Mouse (Mus musculus) neural tube, embryonic 13.5 days (tissue): Measurements from ENCODE around the gene Tenm4. TPM values are rescaled to one million over a fixed set of nuclear protein-coding genes. Genes with fewer than 3 reads are reported as not detected.

Source experiments
- ATAC-seq: fragments of 200-750 bp; cut with Nextera tagmentation; 2 replicates; pipeline ENCODE4 v1.8.0; 2017; ENCODE audit warnings: low read depth, mild to moderate bottlenecking, moderate TSS enrichment, moderate library complexity
- H3K27ac ChIP-seq: fragments of 300-500 bp; sonication (generic); replicated peaks from 2 replicates; pipeline ENCODE4 v1.5.1; 2015; ENCODE audit warnings: moderate library complexity, mild to moderate bottlenecking, inconsistent platforms
- H3K27me3 ChIP-seq: fragments of 300-500 bp; sonication (generic); 2 replicates; pipeline ENCODE4 v1.6.1; 2015; ENCODE audit warnings: mild to moderate bottlenecking, inconsistent platforms
- H3K36me3 ChIP-seq: fragments of 300-500 bp; sonication (generic); 2 replicates; pipeline ENCODE4 v1.6.1; 2015; ENCODE audit warnings: mild to moderate bottlenecking, inconsistent platforms
- H3K4me1 ChIP-seq: fragments of 300-500 bp; sonication (generic); replicated peaks from 2 replicates; pipeline ENCODE4 v1.6.1; 2015; ENCODE audit warnings: inconsistent platforms
- H3K4me2 ChIP-seq: fragments of 300-500 bp; sonication (generic); 2 replicates; pipeline ENCODE4 v1.6.1; 2015; ENCODE audit warnings: inconsistent platforms, mild to moderate bottlenecking, moderate library complexity
- H3K4me3 ChIP-seq: fragments of 300-500 bp; sonication (generic); 2 replicates; pipeline ENCODE4 v1.5.1; 2015; ENCODE audit warnings: mild to moderate bottlenecking, inconsistent platforms
- H3K9ac ChIP-seq: fragments of 300-500 bp; sonication (generic); 2 replicates; pipeline ENCODE4 v1.6.1; 2015; ENCODE audit warnings: moderate library complexity, mild to moderate bottlenecking, inconsistent platforms
- H3K9me3 ChIP-seq: fragments of 300-500 bp; sonication (generic); 2 replicates; pipeline ENCODE4 v1.6.1; 2016; ENCODE audit warnings: inconsistent platforms
- WGBS: fragments of 180-500 bp; shearing (Covaris S2); methylation state at CpG from one replicate; pipeline ENCODE4 v1.1.7; 2015; 5-methylcytosine and 5-hydroxymethylcytosine counted together
- polyA plus RNA-seq: library from polyadenylated mRNA; unstranded; fragments of >200 nt; fragmentation: Nextera tagmentation; extraction: Ambion mirVana; gene quantifications from 2 replicates; pipeline ENCODE4 v1.2.1, GENCODE M21; 2015

Tenm4 gene
- polyA plus RNA-seq, 1 experiment from 2014 or later, result 36.8 TPM

- H3K4me2 ChIP-seq, result no peak overlapping the region
- no peak overlapping the region for H3K27ac ChIP-seq
- WGBS, result 82% methylated on average over 3 of the region's 3 CpGs
- no peak overlapping the region for H3K4me3 ChIP-seq
- peaks cover 25% of the 10 kb centered on the region for H3K27me3 ChIP-seq
- no peaks in the 10 kb centered on the region for H3K36me3 ChIP-seq
- peaks cover 27% of the 10 kb centered on the region for H3K4me1 ChIP-seq
- no peak for ATAC-seq
- H3K9me3 ChIP-seq, result no peaks in the 10 kb centered on the region
- H3K9ac ChIP-seq, result no peak overlapping the region
These were observed 36.0 kb downstream of the Tenm4 start for GRCm38 (mm10) chr7:96207071-96207470.

- H3K36me3 ChIP-seq, result no peaks in the 10 kb centered on the region
- peaks cover 52% of the 10 kb centered on the region for H3K4me1 ChIP-seq
- H3K9ac ChIP-seq, result peak overlapping the region; percentile 97
- H3K4me3 ChIP-seq, result peak overlapping the region; percentile 80
- peak; percentile 80 for ATAC-seq
- peaks cover 32% of the 10 kb centered on the region for H3K27me3 ChIP-seq
- H3K27ac ChIP-seq, result peak overlapping the region; percentile 96
- WGBS, result under 1% methylated on average over 60 of the region's 75 CpGs
- H3K4me2 ChIP-seq, result peak overlapping the region; percentile 99
- H3K9me3 ChIP-seq, result no peaks in the 10 kb centered on the region
These were observed 38.9 kb downstream of the Tenm4 start for GRCm38 (mm10) chr7:96209783-96210524.

- Histone ChIP-seq H3K9ac (peak overlapping the region; percentile 97), H3K27ac (peak overlapping the region; percentile 96), H3K27me3 (peaks cover 33% of the 10 kb centered on the region), H3K4me2 (peak overlapping the region; percentile 99), H3K4me3 (peak overlapping the region; percentile 80), H3K9me3 (no peaks in the 10 kb centered on the region), H3K4me1 (peaks cover 47% of the 10 kb centered on the region), H3K36me3 (no peaks in the 10 kb centered on the region)
- under 1% methylated on average over 42 of the region's 62 CpGs for WGBS
- peak; percentile 72 for ATAC-seq
These were observed 39.7 kb downstream of the Tenm4 start for GRCm38 (mm10) chr7:96210525-96211369.

DNA sequence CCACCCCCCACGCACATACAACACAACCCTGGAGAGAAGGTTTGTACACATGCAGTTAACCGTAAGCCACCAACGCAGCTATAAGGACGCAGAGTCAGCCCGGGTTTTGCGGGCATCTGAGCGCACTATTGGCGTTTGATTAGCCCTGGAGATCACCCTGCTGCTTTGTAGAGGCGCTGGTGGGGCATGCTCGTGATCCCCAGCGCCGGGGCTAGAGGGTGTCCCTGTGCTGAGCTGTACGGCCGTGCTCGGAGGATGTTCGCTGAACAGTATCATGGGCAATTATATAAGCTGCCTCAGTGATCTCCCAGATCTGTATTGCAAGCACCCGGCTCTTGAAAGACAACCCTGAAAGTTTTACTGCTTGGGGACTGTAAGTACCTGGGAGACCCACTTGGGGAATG is 40.6 kb downstream of the Tenm4 start:
- under 1% methylated on average over 17 of the region's 17 CpGs for WGBS
- Histone ChIP-seq H3K9ac (peak overlapping the region; percentile 97), H3K4me3 (peak overlapping the region; percentile 80)

GRCm38 (mm10) chr7:96212224-96212591 is 41.2 kb downstream of the Tenm4 start:
- Histone ChIP-seq H3K4me2 (peak overlapping the region; percentile 99), H3K9me3 (no peaks in the 10 kb centered on the region), H3K4me1 (peaks cover 47% of the 10 kb centered on the region), H3K36me3 (no peaks in the 10 kb centered on the region), H3K27ac (peak overlapping the region; percentile 96), H3K27me3 (peaks cover 30% of the 10 kb centered on the region), H3K4me3 (peak overlapping the region; percentile 80), H3K9ac (peak overlapping the region; percentile 97)
- WGBS, result 1% methylated on average over 9 of the region's 9 CpGs
- no peak for ATAC-seq

More for the DNA sequence above, 40.6 kb downstream of the Tenm4 start:
- Histone ChIP-seq H3K4me1 (peaks cover 47% of the 10 kb centered on the region), H3K27me3 (peaks cover 33% of the 10 kb centered on the region), H3K36me3 (no peaks in the 10 kb centered on the region), H3K27ac (peak overlapping the region; percentile 96), H3K9me3 (no peaks in the 10 kb centered on the region), H3K4me2 (peak overlapping the region; percentile 99)
- no peak for ATAC-seq

DNA sequence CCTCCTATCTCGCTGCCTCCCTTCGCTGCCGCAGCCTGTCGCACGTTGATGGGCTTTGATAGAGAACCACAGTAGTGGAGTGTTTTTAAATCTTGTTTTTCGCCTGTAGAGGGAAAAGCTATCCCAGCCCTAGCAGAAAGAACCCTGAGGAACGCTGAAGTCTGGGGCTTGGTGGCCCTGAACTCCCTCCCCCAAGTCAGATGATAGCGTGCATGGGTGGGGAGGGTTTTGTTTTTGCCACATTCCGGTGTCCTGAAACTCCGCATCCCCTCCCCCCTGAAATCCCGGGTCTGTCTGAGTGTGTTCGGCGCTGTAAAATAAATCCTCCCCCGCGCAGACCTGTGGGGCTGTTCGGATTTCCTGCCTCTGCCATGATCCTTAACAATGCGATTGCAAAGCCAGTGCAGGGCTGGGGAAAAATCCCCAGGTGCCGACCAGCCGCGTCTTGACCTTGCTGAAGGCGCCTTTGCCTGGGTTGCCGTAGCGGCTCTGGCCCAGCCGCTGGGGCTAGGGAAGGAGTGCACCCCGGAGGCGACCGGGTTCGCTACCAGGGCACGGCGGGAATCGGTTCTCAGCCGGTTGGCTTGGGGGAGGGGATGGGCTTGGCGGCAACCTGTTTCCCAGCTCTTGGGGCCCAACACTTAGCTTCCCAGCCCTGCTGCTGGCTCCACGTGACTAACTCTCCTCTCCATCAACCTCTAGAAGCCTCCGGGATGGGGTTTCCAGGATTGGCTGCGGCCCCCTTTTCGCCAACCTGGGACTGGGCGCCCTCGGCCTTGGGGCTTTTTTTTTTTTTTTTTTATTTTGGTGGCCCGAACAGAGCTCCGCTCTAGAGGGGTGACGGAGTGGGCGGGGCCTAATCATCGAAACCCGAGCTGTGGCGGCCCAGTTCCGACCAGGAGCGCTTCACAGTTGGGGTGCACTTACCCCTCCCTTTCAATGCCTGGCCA is 41.8 kb downstream of the Tenm4 start:
- peak overlapping the region; percentile 80 for H3K4me3 ChIP-seq
- under 1% methylated on average over 48 of the region's 48 CpGs for WGBS
- H3K9ac ChIP-seq, result peak overlapping the region; percentile 97
- H3K9me3 ChIP-seq, result no peaks in the 10 kb centered on the region
- peaks cover 47% of the 10 kb centered on the region for H3K4me1 ChIP-seq
- no peaks in the 10 kb centered on the region for H3K36me3 ChIP-seq
- no peak for ATAC-seq
- H3K27me3 ChIP-seq, result peaks cover 23% of the 10 kb centered on the region
- peak overlapping the region; percentile 96 for H3K27ac ChIP-seq
- H3K4me2 ChIP-seq, result peak overlapping the region; percentile 99

DNA sequence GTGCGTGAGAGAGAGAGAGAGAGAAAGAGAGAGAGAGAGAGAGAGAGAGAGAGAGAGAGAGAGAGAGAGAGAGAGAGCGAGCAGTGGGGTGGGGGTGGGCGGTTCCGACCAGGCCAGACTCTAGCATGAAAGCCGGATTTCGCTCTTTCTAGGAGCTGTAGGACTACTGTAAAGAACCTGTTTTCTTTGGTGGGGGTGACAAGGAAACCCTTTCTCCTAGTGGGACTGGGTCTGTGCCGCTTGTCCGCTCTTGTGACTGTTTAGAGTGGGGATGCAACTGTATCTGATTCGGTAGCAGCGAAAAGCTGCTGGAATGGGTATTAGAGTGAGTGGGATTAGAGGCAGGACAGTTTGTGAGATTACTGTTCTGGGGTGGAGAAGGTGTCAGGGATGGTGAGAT is 42.7 kb downstream of the Tenm4 start:
- peak overlapping the region; percentile 80 for H3K4me3 ChIP-seq
- 0 out of 2 replicates have a peak overlapping the region, but pooled peaks have one; percentile 14 for H3K27ac ChIP-seq
- H3K27me3 ChIP-seq, result peaks cover 15% of the 10 kb centered on the region
- no peaks in the 10 kb centered on the region for H3K9me3 ChIP-seq
- no peak for ATAC-seq
- peak overlapping the region; percentile 97 for H3K9ac ChIP-seq
- peak overlapping the region; percentile 99 for H3K4me2 ChIP-seq
- 8% methylated on average over 9 of the region's 10 CpGs for WGBS
- H3K4me1 ChIP-seq, result peaks cover 47% of the 10 kb centered on the region
- no peaks in the 10 kb centered on the region for H3K36me3 ChIP-seq

DNA sequence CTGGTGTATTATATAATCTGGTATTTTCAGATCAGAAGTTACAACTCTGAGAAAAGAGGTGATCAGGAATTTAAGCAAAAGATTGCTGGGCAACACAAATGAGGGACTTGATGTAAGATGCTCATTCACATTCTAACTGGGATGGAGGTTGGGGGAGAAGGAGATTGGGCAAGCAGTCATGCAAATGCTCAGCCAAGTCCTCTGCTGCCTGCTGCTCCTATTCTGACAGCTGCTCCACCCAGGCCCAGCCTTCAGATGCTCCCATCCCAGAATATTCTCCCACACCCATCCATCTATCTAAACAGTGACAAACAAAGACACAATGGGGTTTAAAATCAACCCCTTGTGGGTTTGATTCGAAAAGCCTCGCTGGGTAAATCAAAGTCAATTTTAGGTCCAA is 43.8 kb downstream of the Tenm4 start:
- Histone ChIP-seq H3K9me3 (no peaks in the 10 kb centered on the region), H3K27ac (no peak overlapping the region), H3K36me3 (no peaks in the 10 kb centered on the region), H3K4me1 (peaks cover 39% of the 10 kb centered on the region), H3K27me3 (peaks cover 11% of the 10 kb centered on the region), H3K4me2 (no peak overlapping the region), H3K4me3 (no peak overlapping the region), H3K9ac (no peak overlapping the region)
- WGBS, result 22% methylated on average over 2 of the region's 2 CpGs
- ATAC-seq, result no peak

DNA sequence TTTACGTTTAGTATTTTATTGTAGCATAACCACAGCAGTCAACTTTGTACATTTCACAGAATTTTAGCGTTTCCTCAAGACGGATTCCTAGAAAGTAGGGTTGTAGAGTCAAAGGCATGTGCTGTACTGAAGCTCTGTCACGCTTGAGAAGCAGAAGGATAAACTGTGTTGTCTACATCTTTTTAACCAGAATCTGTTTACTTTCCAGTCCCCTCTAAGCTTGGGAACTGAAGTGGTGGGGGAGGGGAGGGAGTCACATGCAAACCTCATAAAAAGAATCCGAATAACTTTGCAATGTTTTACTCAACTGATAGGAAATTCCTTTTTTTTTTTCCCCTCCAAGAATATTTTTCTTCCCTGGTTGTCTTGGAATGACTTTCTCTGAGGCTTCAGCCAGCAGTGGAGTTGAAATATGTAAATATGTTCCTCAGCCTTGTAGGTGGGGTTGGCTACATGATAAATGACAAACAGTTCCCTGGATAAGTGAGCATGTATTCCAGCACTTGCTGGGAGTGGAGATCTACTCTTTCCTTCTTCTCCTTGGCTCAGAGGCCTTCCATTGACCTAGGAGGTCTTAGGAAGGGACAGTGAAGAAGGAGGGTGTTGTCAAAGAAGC is 45.0 kb downstream of the Tenm4 start:
- H3K4me1 ChIP-seq, result peaks cover 39% of the 10 kb centered on the region
- no peak overlapping the region for H3K9ac ChIP-seq
- H3K27me3 ChIP-seq, result peaks cover 11% of the 10 kb centered on the region
- no peak overlapping the region for H3K4me3 ChIP-seq
- no peak overlapping the region for H3K4me2 ChIP-seq
- no peak for ATAC-seq
- 82% methylated on average over 5 of the region's 5 CpGs for WGBS
- H3K27ac ChIP-seq, result no peak overlapping the region
- no peaks in the 10 kb centered on the region for H3K36me3 ChIP-seq
- no peaks in the 10 kb centered on the region for H3K9me3 ChIP-seq

- no peak overlapping the region for H3K4me3 ChIP-seq
- no peaks in the 10 kb centered on the region for H3K9me3 ChIP-seq
- 75% methylated on average over 2 of the region's 2 CpGs for WGBS
- ATAC-seq, result no peak
- no peak overlapping the region for H3K27ac ChIP-seq
- H3K36me3 ChIP-seq, result no peaks in the 10 kb centered on the region
- H3K4me1 ChIP-seq, result peaks cover 7% of the 10 kb centered on the region
- no peak overlapping the region for H3K9ac ChIP-seq
- peaks cover 6% of the 10 kb centered on the region for H3K27me3 ChIP-seq
- H3K4me2 ChIP-seq, result no peak overlapping the region
These were observed 48.3 kb downstream of the Tenm4 start for GRCm38 (mm10) chr7:96219386-96219785.

DNA sequence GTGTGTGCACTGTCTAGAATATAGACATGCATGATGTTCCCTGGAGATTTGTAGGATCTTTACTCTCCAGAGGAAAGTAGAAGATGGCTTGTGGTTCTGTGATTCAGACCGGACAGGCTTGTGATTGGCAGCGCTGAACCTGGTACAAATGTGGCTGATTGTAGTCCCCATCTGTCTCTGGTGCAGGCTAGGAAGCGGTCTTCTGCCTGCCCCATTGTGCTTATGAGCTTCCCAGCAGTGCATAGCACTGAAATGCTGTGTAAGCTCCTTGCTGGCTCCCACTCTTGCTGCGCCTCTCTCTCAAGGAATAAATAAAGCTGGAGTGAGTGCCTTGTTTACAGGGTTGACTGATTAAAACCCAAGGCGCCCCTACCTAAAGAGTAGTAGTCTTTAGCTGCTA is 49.6 kb downstream of the Tenm4 start:
- Histone ChIP-seq H3K4me1 (no peaks in the 10 kb centered on the region), H3K4me2 (no peak overlapping the region), H3K9ac (no peak overlapping the region), H3K9me3 (no peaks in the 10 kb centered on the region), H3K36me3 (no peaks in the 10 kb centered on the region), H3K4me3 (no peak overlapping the region), H3K27ac (no peak overlapping the region), H3K27me3 (no peaks in the 10 kb centered on the region)
- 74% methylated on average over 5 of the region's 5 CpGs for WGBS
- ATAC-seq, result no peak; the same call in 1 of the 2 replicates
